Mouse (Mus musculus): ENCODE data around the gene Esp16.
"Not testable (repeated sequence)": the region's sequence is repeated elsewhere in the genome, so short reads cannot be mapped to it uniquely, and the experiment has no call there.

Gene Esp16

DNA sequence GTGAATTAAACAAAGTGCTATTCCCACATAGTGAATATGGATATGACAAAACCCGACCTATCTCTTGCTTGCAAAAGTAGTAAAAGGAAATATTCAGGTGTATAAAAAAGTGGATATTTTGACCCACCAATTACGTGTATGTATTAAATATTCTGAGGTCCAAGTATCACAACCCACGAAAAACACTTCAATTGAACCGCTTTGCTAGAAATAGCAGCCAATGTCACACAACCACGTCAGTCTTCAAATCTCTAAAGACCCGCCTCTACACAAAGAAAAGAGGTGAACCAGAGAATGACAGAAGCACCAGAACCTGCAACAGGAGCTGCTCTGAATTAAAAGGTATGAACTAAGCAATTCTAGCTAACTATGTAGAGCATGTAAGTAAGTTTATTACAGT lies at the start of gene Esp16:
TSS of gene Esp16 (plus strand) at position 301 of the 400 bp plus-strand sequence.
- DNase-seq (ENCODE audit: low spot score in 2 of 2) = not testable (repeated sequence)

DNA sequence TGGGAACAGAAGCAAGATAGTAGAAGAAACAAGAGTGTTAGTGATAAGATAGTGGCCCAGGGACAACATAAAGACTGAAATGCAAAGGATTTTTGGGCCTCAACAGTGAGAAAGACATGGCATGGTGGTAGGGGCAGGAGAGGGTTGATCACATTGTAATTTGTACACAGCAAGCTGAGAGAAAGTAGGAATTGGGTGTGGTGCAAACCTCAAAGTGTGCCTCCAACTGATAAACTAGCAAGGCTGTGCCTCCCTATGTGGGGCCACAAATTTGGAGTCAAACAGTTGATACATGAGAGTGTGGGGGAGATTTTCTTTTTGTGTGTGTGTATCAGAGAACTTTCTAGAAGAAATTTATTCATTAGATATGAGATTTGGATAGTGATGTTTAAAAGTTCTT lies 37.9 kb upstream of the Esp16 start:
- DNase-seq (ENCODE audit: low spot score in 2 of 2) = not testable (repeated sequence)
